Mouse (Mus musculus) G1E (cell line): ENCODE data around the gene Abcb8.

Source experiments
- CTCF ChIP-seq: IDR thresholded peaks from 2 replicates; pipeline ENCODE4 v1.5.1; 2012; ENCODE audit warnings: low read depth, low read length, inconsistent platforms, mixed read lengths
- POLR2AphosphoS5 ChIP-seq: IDR thresholded peaks from 2 replicates; pipeline ENCODE4 v1.6.1; 2012; ENCODE audit warnings: low read depth, low read length, inconsistent platforms; ENCODE audit not compliant: insufficient replicate concordance
- TAL1 ChIP-seq: conservative IDR thresholded peaks from 2 replicates; pipeline ENCODE4 v1.6.1; 2012; ENCODE audit warnings: low read depth, low read length, inconsistent platforms, mixed read lengths

DNA sequence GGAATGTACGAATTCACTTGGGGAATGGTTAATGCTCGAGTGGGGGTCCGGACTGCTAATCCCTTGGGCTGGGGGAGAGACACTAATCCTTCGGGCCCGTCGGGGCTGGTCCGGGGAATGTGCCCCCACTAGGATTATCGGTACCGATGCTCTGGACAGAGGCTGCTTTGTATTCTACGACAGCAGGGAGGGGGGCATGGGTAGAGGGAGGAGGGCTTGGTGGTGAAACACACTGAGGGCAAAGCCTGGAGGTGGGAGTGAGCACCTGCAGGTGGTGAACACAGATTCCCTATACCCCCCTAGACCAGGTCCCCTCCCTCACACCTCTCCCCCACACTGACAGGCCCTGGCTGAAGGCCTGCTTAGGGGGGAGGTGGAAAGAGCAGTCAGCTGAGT is 32.6 kb downstream of the Abcb8 start:
- TF ChIP-seq TAL1 (no peak), CTCF (no peak), POLR2AphosphoS5 (no peak)
